Mouse (Mus musculus): ENCODE measurements around the gene Prdm10. TPM values are rescaled to one million over a fixed set of nuclear protein-coding genes. Genes with fewer than 3 reads are reported as not detected.

Prdm10 gene
- polyA plus RNA-seq, 1 experiment, result 9.6 TPM

DNA sequence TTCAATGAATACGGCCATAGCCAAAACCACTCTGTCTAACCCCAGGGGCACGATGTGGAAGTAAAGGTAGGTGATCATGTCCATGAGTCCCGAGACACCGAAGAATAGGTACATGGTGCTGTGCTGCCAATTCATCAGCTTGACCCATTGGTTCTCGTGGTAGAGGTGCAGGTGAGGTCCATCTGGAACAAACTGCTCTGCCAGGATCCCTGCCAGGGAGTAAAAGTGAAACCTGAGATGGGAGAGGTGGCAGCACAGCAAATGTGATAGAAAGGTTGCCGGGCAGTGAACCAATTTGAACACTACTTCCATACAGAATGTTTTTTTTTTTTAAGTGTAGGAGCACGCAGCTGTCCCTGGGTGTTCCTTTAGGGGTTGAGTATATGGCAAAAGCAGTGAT, 148.6 kb downstream of the Prdm10 start:
- no peak overlapping the region for H3K27ac ChIP-seq (ENCODE audit: control insufficient read depth, insufficient read depth, low read depth, low read length, poor library complexity)
- H3K4me3 ChIP-seq (replicated peaks; ENCODE audit: control insufficient read depth, low read depth, low read length), result no peak overlapping the region
- 81% methylated on average over 7 of the region's 7 CpGs for WGBS
- TF ChIP-seq CTCF (IDR thresholded peaks at IDR 0.05; ENCODE audit: control insufficient read depth, insufficient read depth, low read length), result no peak
- no peak for TF ChIP-seq POLR2A (IDR thresholded peaks at IDR 0.05; ENCODE audit: borderline replicate concordance, control insufficient read depth, low read depth, low read length)
- H3K4me1 ChIP-seq (ENCODE audit: control insufficient read depth, insufficient read depth, low read length), result no peaks in the 10 kb centered on the region

DNA sequence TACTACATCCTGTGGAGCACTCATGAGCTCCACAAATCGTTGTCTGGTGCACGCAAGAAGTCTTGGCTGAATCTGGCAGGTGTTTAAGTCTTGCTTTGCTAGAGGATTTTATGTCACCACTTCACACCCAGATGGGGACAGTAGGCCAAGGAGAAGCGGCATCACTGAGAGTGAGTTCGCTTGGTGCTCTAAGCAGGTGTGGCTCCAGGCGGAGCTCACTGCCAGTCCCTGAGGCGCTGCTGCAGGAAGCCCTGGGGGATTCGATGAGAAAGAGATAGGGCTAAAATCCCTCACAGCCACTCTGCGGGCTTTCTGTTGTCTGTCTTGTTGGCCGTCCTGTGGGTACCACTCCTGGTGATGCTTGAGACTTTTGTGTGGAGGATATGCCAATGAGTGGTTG, 149.7 kb downstream of the Prdm10 start:
- Histone ChIP-seq H3K27ac (ENCODE audit: control insufficient read depth, insufficient read depth, low read depth, low read length, poor library complexity) (no peak overlapping the region), H3K4me3 (replicated peaks; ENCODE audit: control insufficient read depth, low read depth, low read length) (no peak overlapping the region), H3K4me1 (ENCODE audit: control insufficient read depth, insufficient read depth, low read length) (no peaks in the 10 kb centered on the region)
- TF ChIP-seq CTCF (IDR thresholded peaks at IDR 0.05; ENCODE audit: control insufficient read depth, insufficient read depth, low read length) (no peak), POLR2A (IDR thresholded peaks at IDR 0.05; ENCODE audit: borderline replicate concordance, control insufficient read depth, low read depth, low read length) (no peak)
- WGBS, result 78% methylated on average over 9 of the region's 9 CpGs

Other genes with a start within 250 kb of the Prdm10 start
- gene Zbtb44, start 249.9 kb upstream of the Prdm10 start, polyA plus RNA-seq (2011; ENCODE audit: insufficient read depth, insufficient read length, low replicate concordance, missing spikeins), result 8.1 and 9.3 TPM in 2 replicates
- gene St14, start 148.7 kb upstream of the Prdm10 start, polyA plus RNA-seq (2011; ENCODE audit: insufficient read depth, insufficient read length, low replicate concordance, missing spikeins), result 2.0 and 5.4 TPM in 2 replicates
- gene Aplp2, start 68.7 kb upstream of the Prdm10 start, polyA plus RNA-seq (2011; ENCODE audit: insufficient read depth, insufficient read length, low replicate concordance, missing spikeins), result 80.6 and 102 TPM in 2 replicates
- gene Nfrkb, start 105.7 kb downstream of the Prdm10 start, polyA plus RNA-seq (2011; ENCODE audit: insufficient read depth, insufficient read length, low replicate concordance, missing spikeins), result 9.0 and 15.7 TPM in 2 replicates
- 0.90 TPM in 1 of 2 replicates, not detected in the other for gene Tmem45b, start 183.9 kb downstream of the Prdm10 start, polyA plus RNA-seq (2011; ENCODE audit: insufficient read depth, insufficient read length, low replicate concordance, missing spikeins)